Mouse (Mus musculus) liver, adult 2 months (tissue): Measurements from ENCODE around the gene Trmt11.

ENCODE experiments used
- CTCF ChIP-seq: fragments of 200-500 bp; IDR thresholded peaks from 2 replicates; pipeline ENCODE4 v1.5.1; 2011; ENCODE audit warnings: low read depth, low read length, control low read depth
- POLR2A ChIP-seq: fragments of 200-500 bp; IDR thresholded peaks from 2 replicates; pipeline ENCODE4 v1.6.1; 2011; ENCODE audit warnings: low read length, control low read depth; ENCODE audit not compliant: insufficient read depth; ENCODE audit errors: extremely low read depth

DNA sequence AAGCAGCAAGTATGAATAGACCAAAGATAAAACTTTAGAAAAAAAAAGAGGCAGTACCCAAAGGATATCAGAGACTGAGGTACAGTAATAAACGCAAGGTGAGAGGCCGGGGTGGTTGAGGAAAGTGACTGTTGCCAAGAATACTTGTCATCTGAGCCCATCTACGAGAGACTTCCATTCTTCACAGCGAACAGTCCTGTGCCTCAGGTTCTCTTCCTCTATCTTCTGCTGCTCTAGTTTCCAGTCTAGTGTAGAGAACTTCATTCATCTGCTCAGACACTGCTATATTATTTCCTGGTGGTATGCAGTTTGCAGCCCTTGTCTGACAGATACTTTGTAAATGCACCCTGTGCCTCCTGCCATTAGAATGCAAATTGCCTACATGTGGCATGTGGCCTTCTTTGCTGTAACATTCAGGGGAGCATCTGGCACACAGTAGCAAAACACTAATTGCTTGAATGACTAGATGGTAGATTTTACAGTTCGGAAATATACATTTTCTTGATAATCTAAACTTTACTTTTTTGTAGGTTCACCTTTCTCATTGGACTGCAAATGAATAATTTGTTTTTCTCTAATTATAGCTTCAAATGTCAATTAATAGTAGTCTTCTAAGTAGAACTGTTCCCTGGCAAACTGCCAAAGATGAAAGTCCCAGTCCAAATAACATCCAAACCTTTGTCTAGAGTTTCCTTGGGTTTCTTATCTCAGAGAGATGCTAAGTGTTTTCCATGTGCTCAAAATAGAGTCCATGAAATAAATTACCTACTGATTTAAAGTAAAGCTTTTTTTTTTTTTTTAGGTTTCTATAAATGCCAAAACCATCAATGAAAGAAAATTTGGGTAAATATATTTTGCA lies 23.8 kb upstream of the Trmt11 start:
- TF ChIP-seq POLR2A (no peak), CTCF (no peak)
